Comparison of ENCODE assay signal across 9 mouse cellular contexts in genomic region chr11:5140619-5141018, GRCm38 (mm10). TPM values are rescaled to one million over a fixed set of nuclear protein-coding genes. Genes with fewer than 3 reads are reported as not detected.
DNase-seq lines count a peak whose midpoint lies in the region; ATAC-seq and TF ChIP-seq lines count a peak whose summit lies in the region.
"Had no signal": no experiment of that assay in that cellular context is flagged by ENCODE, and none has a peak within 500 bp of the region (broad histone marks: within the 10 kb centered on the region; RNA-seq: fewer than 3 reads in every experiment).

No protein-coding gene starts in this region.

- peaks cover 47% of the 10 kb centered on the region for H3K4me1 ChIP-seq in intestine, embryonic 15.5 days (replicated peaks)

- H3K27ac ChIP-seq in left cerebral cortex, adult 2 months = no peak overlapping the region
- H3K27ac ChIP-seq in intestine, embryonic 15.5 days = peak overlapping the region; percentile 78

- H3K9ac ChIP-seq in intestine, embryonic 15.5 days = no peak overlapping the region

- H3K4me2 ChIP-seq in intestine, embryonic 15.5 days (replicated peaks) = no peak overlapping the region; the same call in 1 of the 2 replicates

- H3K9me3 ChIP-seq in intestine, embryonic 15.5 days = no peaks in the 10 kb centered on the region
- H3K9me3 ChIP-seq: G1E had no signal

- DNase-seq in left cerebral cortex, adult 2 months (ENCODE audit: extremely low spot score in 1 of 2, low spot score in 2 of 2) = peak; percentile 29 to 39
- DNase-seq in left cerebral cortex, postnatal 14 days (ENCODE audit: low spot score in 2 of 2) = no peak
- DNase-seq in adrenal gland, postnatal 10 days = peak; percentile 86
- peak; percentile 82 for DNase-seq in gastrocnemius, postnatal 10 days
- peak; percentile 56 to 69 for DNase-seq in lung, adult 18-20 months
- peak; percentile 84 for DNase-seq in testis, postnatal 14 days (ENCODE audit: low spot score)

- no peaks in the 10 kb centered on the region for H3K36me3 ChIP-seq in intestine, embryonic 15.5 days
- H3K36me3 ChIP-seq: G1E had no signal

- peak; percentile 80 for ATAC-seq in intestine, embryonic 15.5 days
- ATAC-seq in activated CD4-positive, CD25-positive, alpha-beta regulatory T cell, adult 4 months = no peak

- no peak overlapping the region for H3K4me3 ChIP-seq in left cerebral cortex, adult 2 months
- H3K4me3 ChIP-seq in intestine, embryonic 15.5 days (replicated peaks) = no peak overlapping the region

- 34% methylated on average over 8 of the region's 8 CpGs for WGBS in intestine, embryonic 15.5 days

- no peak for TF ChIP-seq CTCF in left cerebral cortex, adult 2 months (IDR thresholded peaks at IDR 0.05)

- no peaks in the 10 kb centered on the region for H3K27me3 ChIP-seq in intestine, embryonic 15.5 days (replicated peaks)

- intact Hi-C loops in left cerebral cortex, adult 2 months (cut with DNase I) = no loop called here
- intact Hi-C loops in left cerebral cortex, postnatal 14 days (cut with DNase I) = no loop called here

RNA-seq across cellular contexts. Expression of gene Emid1, which starts 11.4 kb away (rescaled TPM):
- 1 to 10 TPM; 6.2 to 8.1 TPM for total RNA-seq in left cerebral cortex, adult 2 months (2021)
- 10 to 100 TPM; 27.6 to 32.5 TPM for total RNA-seq in left cerebral cortex, postnatal 14 days (2021)
- total RNA-seq in adrenal gland, postnatal 10 days (2021) = 1 to 10 TPM; 8.7 to 9.4 TPM
- total RNA-seq in gastrocnemius, postnatal 10 days (2021) = 10 to 100 TPM; 15.2 to 16.3 TPM
- polyA plus RNA-seq in intestine, embryonic 15.5 days (2015; fragmentation: Nextera tagmentation; extraction: Ambion mirVana) = 94.4 and 105 TPM in 2 replicates
- polyA plus RNA-seq in activated CD4-positive, CD25-positive, alpha-beta regulatory T cell, adult 4 months (2017; shearing (Covaris generic)) = not detected
- polyA plus RNA-seq: G1E had no signal

RNA-seq across cellular contexts. Expression of gene Ewsr1, which starts 41.6 kb away (rescaled TPM):
- 100 to 1,000 TPM; 309 to 316 TPM for total RNA-seq in left cerebral cortex, adult 2 months (2021)
- total RNA-seq in left cerebral cortex, postnatal 14 days (2021) = 100 to 1,000 TPM; 288 to 295 TPM
- 100 to 1,000 TPM; 218 to 322 TPM for total RNA-seq in adrenal gland, postnatal 10 days (2021)
- total RNA-seq in gastrocnemius, postnatal 10 days (2021) = 100 to 1,000 TPM; 141 to 189 TPM
- 571 and 594 TPM in 2 replicates for polyA plus RNA-seq in intestine, embryonic 15.5 days (2015; fragmentation: Nextera tagmentation; extraction: Ambion mirVana)
- polyA plus RNA-seq in activated CD4-positive, CD25-positive, alpha-beta regulatory T cell, adult 4 months (2017; shearing (Covaris generic)) = 100 to 1,000 TPM; 143 to 144 TPM

RNA-seq across cellular contexts. Expression of gene Rhbdd3, which starts 41.9 kb away (rescaled TPM):
- total RNA-seq in left cerebral cortex, adult 2 months (2021) = 10 to 100 TPM; 23.7 to 28.0 TPM
- total RNA-seq in left cerebral cortex, postnatal 14 days (2021) = 10 to 100 TPM; 21.7 to 24.6 TPM
- 10 to 100 TPM; 18.5 to 24.5 TPM for total RNA-seq in adrenal gland, postnatal 10 days (2021)
- total RNA-seq in gastrocnemius, postnatal 10 days (2021) = 10 to 100 TPM; 21.5 to 24.8 TPM
- 27.5 and 30.0 TPM in 2 replicates for polyA plus RNA-seq in intestine, embryonic 15.5 days (2015; fragmentation: Nextera tagmentation; extraction: Ambion mirVana)
- polyA plus RNA-seq in activated CD4-positive, CD25-positive, alpha-beta regulatory T cell, adult 4 months (2017; shearing (Covaris generic)) = 1 to 10 TPM; 5.6 to 5.9 TPM

Comparison
In these comparisons a context has a peak if more than half of its experiments do, and no peak if none do; other contexts are left out.
1. DNase-seq: peak in left cerebral cortex, adult 2 months (2 of 2), adrenal gland, postnatal 10 days (single experiment), gastrocnemius, postnatal 10 days (single experiment), lung, adult 18-20 months (2 of 2) and testis, postnatal 14 days (single experiment); none in left cerebral cortex, postnatal 14 days (0 of 2).